ENCODE assay signal across 11 mouse cellular contexts in the genomic region with DNA sequence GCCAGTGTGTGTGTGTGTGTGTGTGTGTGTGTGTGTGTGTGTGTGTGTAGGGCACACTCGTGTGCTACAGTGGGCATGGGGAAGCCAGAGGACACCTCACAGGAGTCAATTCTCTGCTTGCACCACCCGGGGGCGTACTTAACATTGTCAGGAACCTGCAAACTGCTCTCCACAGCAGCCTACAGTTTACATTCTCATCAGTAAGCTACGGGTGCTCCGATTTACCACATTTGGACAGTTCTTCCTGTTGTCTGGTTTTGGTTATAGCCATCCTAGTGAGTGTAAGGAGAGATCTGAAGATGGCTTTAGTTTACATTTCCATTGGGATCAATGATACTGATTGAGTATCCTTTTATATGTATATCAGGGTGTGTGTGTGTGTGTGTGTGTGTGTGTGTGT. TPM values are rescaled to one million over a fixed set of nuclear protein-coding genes. Genes with fewer than 3 reads are reported as not detected.
DNase-seq lines count a peak whose midpoint lies in the region; ATAC-seq and TF ChIP-seq lines count a peak whose summit lies in the region.
"Had no signal": no experiment of that assay in that cellular context is flagged by ENCODE, and none has a peak within 500 bp of the region (broad histone marks: within the 10 kb centered on the region; RNA-seq: fewer than 3 reads in every experiment).

No protein-coding gene starts in this region.

- no peak overlapping the region for H3K27ac ChIP-seq in heart, adult 2 months
- H3K27ac ChIP-seq: embryonic facial prominence, embryonic 10.5 days; kidney, postnatal 0 days had no signal

- intact Hi-C loops in heart, adult 2 months (cut with DNase I): loop anchor here (5.0 kb wide), 1 partner anchor 37 kb away; no protein-coding TSS in a partner anchor
- intact Hi-C loops in heart, postnatal 14 days (cut with DNase I): loop anchor here (5.0 kb wide), 1 partner anchor 263 kb away; no protein-coding TSS in a partner anchor

- WGBS in heart, adult 2 months: 81% methylated on average over 5 of the region's 5 CpGs

- H3K4me3 ChIP-seq in heart, adult 2 months: no peak overlapping the region
- H3K4me3 ChIP-seq in E14TG2a.4 (replicated peaks; ENCODE audit: low read length): no peak overlapping the region
- H3K4me3 ChIP-seq: embryonic facial prominence, embryonic 10.5 days had no signal

- H3K9me3 ChIP-seq in E14TG2a.4 (ENCODE audit: low read length): no peaks in the 10 kb centered on the region
- H3K9me3 ChIP-seq: embryonic facial prominence, embryonic 10.5 days had no signal

- H3K36me3 ChIP-seq in heart, adult 2 months (ENCODE audit: control insufficient read depth, insufficient read depth, low read length): no peaks in the 10 kb centered on the region
- H3K36me3 ChIP-seq in E14TG2a.4 (ENCODE audit: insufficient read depth, low read length): no peaks in the 10 kb centered on the region
- H3K36me3 ChIP-seq: embryonic facial prominence, embryonic 10.5 days had no signal

- H3K9ac ChIP-seq in heart, adult 2 months (ENCODE audit: low read depth, low read length): no peak overlapping the region

- ATAC-seq in megakaryocyte-erythroid progenitor cell, adult 5-6 weeks (replicated peaks; ENCODE audit: low FRiP score, low TSS enrichment, poor library complexity, severe bottlenecking): peak; percentile 44; the same call in 1 of the 2 replicates
- ATAC-seq: forebrain, embryonic 14.5 days had no signal

- H3K4me1 ChIP-seq in heart, adult 2 months (ENCODE audit: control insufficient read depth, insufficient read depth, low read length): peaks cover 1% of the 10 kb centered on the region; the same call in 1 of the 2 replicates
- H3K4me1 ChIP-seq in E14TG2a.4 (replicated peaks; ENCODE audit: low read depth, low read length): peaks cover 53% of the 10 kb centered on the region

- H3K27me3 ChIP-seq in heart, adult 2 months (ENCODE audit: control insufficient read depth, insufficient read depth, low read length): no peaks in the 10 kb centered on the region
- H3K27me3 ChIP-seq in E14TG2a.4 (ENCODE audit: insufficient read depth, low read length): peaks cover 26% of the 10 kb centered on the region

- TF ChIP-seq CTCF in heart, adult 2 months (IDR thresholded peaks at IDR 0.05): peak; percentile 28
- peak; percentile 14; the same call in 1 of the 2 replicates for TF ChIP-seq CTCF in E14TG2a.4 (conservative IDR thresholded peaks at IDR 0.05; ENCODE audit: low read length)

- no peak for TF ChIP-seq POLR2A in heart, adult 2 months (IDR thresholded peaks at IDR 0.05; ENCODE audit: insufficient read depth, low read depth, low read length)

- no peak for TF ChIP-seq EP300 in heart, adult 2 months (IDR thresholded peaks at IDR 0.05; ENCODE audit: insufficient read depth, low read depth, low read length)

- no peaks in the 10 kb centered on the region for H3K79me2 ChIP-seq in heart, adult 2 months (replicated peaks; ENCODE audit: control insufficient read depth, insufficient read depth, low read length)

- DNase-seq in heart, adult 2 months: no peak
- no peak for DNase-seq in heart, postnatal 14 days
- peak; percentile 61 for DNase-seq in brain, adult 2 months (ENCODE audit: low read depth, low spot score)
- no peak for DNase-seq in urinary bladder, postnatal 36 days (ENCODE audit: low spot score in 2 of 2)
- DNase-seq in T-cell, adult 2 months (ENCODE audit: low spot score): no peak
- DNase-seq: heart, adult 11 months had no signal

RNA-seq across cellular contexts. Expression of gene Armc2, which starts 11.3 kb away (rescaled TPM):
- total RNA-seq in heart, adult 2 months (2021): 10 to 100 TPM; 16.7 to 22.8 TPM
- polyA plus RNA-seq in heart, adult 2 months (2012; rRNA removed): 6.4 and 7.1 TPM in 2 replicates
- total RNA-seq in heart, postnatal 14 days (2021): 1 to 10 TPM; 3.7 to 3.9 TPM
- 1.7 TPM in 1 of 2 replicates, not detected in the other for total RNA-seq in megakaryocyte-erythroid progenitor cell, adult 5-6 weeks (2014; fragmentation: Nextera tagmentation)
- 0.04 and 0.28 TPM in 2 replicates for total RNA-seq in megakaryocyte-erythroid progenitor cell, adult 5-6 weeks (2017)
